In the genomic region with DNA sequence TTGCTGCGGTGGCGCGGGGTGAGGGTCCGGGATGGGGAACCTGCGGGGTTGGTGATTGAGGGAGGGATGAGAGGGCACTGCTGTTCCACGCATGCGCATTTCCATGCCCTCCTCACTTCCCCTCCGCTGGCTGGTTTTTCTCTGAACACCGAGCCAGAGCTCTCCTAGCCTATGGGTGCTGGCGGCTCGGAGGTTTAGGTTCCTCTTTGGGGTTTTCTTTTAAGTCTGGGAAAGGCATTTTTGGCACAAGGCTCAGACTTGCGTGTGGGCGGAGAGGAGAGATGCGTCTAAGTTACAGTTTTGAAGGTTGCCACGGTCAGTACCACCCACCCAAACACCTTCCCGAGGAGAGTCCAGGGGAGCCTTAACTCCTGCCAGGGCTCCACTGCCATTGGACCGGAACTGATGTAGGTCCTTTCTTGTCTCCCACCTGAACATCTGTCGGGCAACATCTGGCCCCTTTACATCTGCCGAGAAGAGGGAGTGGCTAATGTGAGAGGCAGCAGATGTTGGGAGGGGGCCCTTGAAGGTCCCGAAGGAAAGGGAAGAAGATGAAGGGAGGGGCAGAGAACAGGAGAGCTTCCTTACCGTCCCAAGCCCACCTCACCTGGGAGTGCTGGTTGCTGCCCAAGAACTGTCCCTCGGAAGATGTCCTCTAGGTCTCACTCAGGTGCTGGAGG, we compare ENCODE assay signal across 8 mouse cellular contexts. TPM values are rescaled to one million over a fixed set of nuclear protein-coding genes. Genes with fewer than 3 reads are reported as not detected.
A peak's percentile ranks its signal among the peaks of the same experiment; 100 is the strongest.
DNase-seq lines count a peak whose midpoint lies in the region; ATAC-seq and TF ChIP-seq lines count a peak whose summit lies in the region.

No protein-coding gene starts in this region.

- H3K9me3 ChIP-seq in hindbrain, embryonic 16.5 days (ENCODE audit: control insufficient read depth, low read length): no peaks in the 10 kb centered on the region
- H3K9me3 ChIP-seq in stomach, postnatal 0 days (ENCODE audit: control insufficient read depth, low read length): no peaks in the 10 kb centered on the region

- peak; percentile 60 for DNase-seq in retina, postnatal 1 day
- DNase-seq in retina, embryonic 14.5 days (ENCODE audit: low spot score): no peak
- peak; percentile 61 for DNase-seq in embryo, embryonic 10.5 days (ENCODE audit: low spot score)
- DNase-seq in stomach, postnatal 0 days (ENCODE audit: low spot score): no peak
- no peak for DNase-seq in adrenal gland, postnatal 36 days
- DNase-seq in cerebellum, adult 11 months: no peak

- H3K9ac ChIP-seq in hindbrain, embryonic 16.5 days (ENCODE audit: low read depth, low read length): peak overlapping the region; percentile 37
- no peak overlapping the region for H3K9ac ChIP-seq in stomach, postnatal 0 days (ENCODE audit: low read length)

- no peaks in the 10 kb centered on the region for H3K27me3 ChIP-seq in hindbrain, embryonic 16.5 days (replicated peaks; ENCODE audit: control insufficient read depth, insufficient read depth, low read length)
- no peaks in the 10 kb centered on the region for H3K27me3 ChIP-seq in stomach, postnatal 0 days (ENCODE audit: control insufficient read depth, insufficient read depth, low read length)

- peak overlapping the region; percentile 58 for H3K4me2 ChIP-seq in hindbrain, embryonic 16.5 days (ENCODE audit: low read length)
- peak overlapping the region; percentile 30 for H3K4me2 ChIP-seq in stomach, postnatal 0 days (replicated peaks; ENCODE audit: low read depth)

- no peak for TF ChIP-seq EP300 in stomach, postnatal 0 days (optimal IDR thresholded peaks at IDR 0.05)

- peak overlapping the region; percentile 30 for H3K4me3 ChIP-seq in hindbrain, embryonic 16.5 days (ENCODE audit: low read length)
- 0 out of 2 replicates have a peak overlapping the region, but pooled peaks have one; percentile 4 for H3K4me3 ChIP-seq in stomach, postnatal 0 days (ENCODE audit: low read depth, low read length)

- 29% methylated on average over 22 of the region's 22 CpGs for WGBS in hindbrain, embryonic 16.5 days
- 15% methylated on average over 22 of the region's 22 CpGs for WGBS in stomach, postnatal 0 days

- ATAC-seq in hindbrain, embryonic 16.5 days: peak; percentile 58; the same call in 1 of the 2 replicates
- peak; percentile 84 for ATAC-seq in megakaryocyte progenitor cell, adult 5-6 weeks (replicated peaks; ENCODE audit: poor library complexity)
- no peak for ATAC-seq in stomach, postnatal 0 days (ENCODE audit: low FRiP score, low TSS enrichment)

- no peaks in the 10 kb centered on the region for H3K36me3 ChIP-seq in hindbrain, embryonic 16.5 days (ENCODE audit: control insufficient read depth, insufficient read depth, low read length)
- H3K36me3 ChIP-seq in stomach, postnatal 0 days (ENCODE audit: control insufficient read depth, insufficient read depth, low read length): no peaks in the 10 kb centered on the region

- TF ChIP-seq CTCF in stomach, postnatal 0 days (IDR thresholded peaks at IDR 0.05; ENCODE audit: low read depth): no peak

- no peak overlapping the region for H3K27ac ChIP-seq in hindbrain, embryonic 16.5 days (ENCODE audit: low read depth, low read length)
- H3K27ac ChIP-seq in stomach, postnatal 0 days (replicated peaks): no peak overlapping the region

- no peaks in the 10 kb centered on the region; the same call in 1 of the 2 replicates for H3K4me1 ChIP-seq in hindbrain, embryonic 16.5 days (ENCODE audit: control insufficient read depth, insufficient read depth, low read depth, low read length)
- no peaks in the 10 kb centered on the region for H3K4me1 ChIP-seq in stomach, postnatal 0 days (replicated peaks; ENCODE audit: control insufficient read depth, insufficient read depth)

RNA-seq across cellular contexts. Expression of a gene that starts 8.5 kb away (rescaled TPM):
- polyA plus RNA-seq in hindbrain, embryonic 16.5 days (2015; fragmentation: Nextera tagmentation; extraction: Ambion mirVana): 0.11 TPM in 1 of 2 replicates, not detected in the other
- total RNA-seq in megakaryocyte progenitor cell, adult 5-6 weeks (2015): 56.7 and 60.5 TPM in 2 replicates
- 7.1 and 10.8 TPM in 2 replicates for total RNA-seq in megakaryocyte progenitor cell, adult 5-6 weeks (2017)
- polyA plus RNA-seq in stomach, postnatal 0 days (2015; fragmentation: Nextera tagmentation; extraction: Ambion mirVana): 0.13 and 0.25 TPM in 2 replicates
- 1 to 10 TPM; 2.0 to 3.9 TPM for total RNA-seq in adrenal gland, postnatal 36 days (2021)

Comparison
In these comparisons a context has a peak if more than half of its experiments do, and no peak if none do; other contexts are left out.
1. DNase-seq: peak in retina, postnatal 1 day (single experiment) and embryo, embryonic 10.5 days (single experiment); none in retina, embryonic 14.5 days (single experiment), stomach, postnatal 0 days (single experiment), adrenal gland, postnatal 36 days (0 of 2) and cerebellum, adult 11 months (single experiment).